Mouse (Mus musculus): ENCODE data around the gene Rnf25. TPM values are rescaled to one million over a fixed set of nuclear protein-coding genes. Genes with fewer than 3 reads are reported as not detected.

The Rnf25 gene
- polyA plus RNA-seq, 1 experiment from 2014 or later, result 26.1 TPM

Small RNA genes within 50 kb of the gene (microRNA-seq; reads per million reads assigned to microRNA genes)
- gene Gm25035, result not detected

Other genes with a start within 250 kb of the Rnf25 start
- 0.62 and 1.1 TPM in 2 replicates for gene Catip, start 239.3 kb downstream of the Rnf25 start, polyA plus RNA-seq (2015; fragmentation: Nextera tagmentation; extraction: Ambion mirVana)
- gene Slc11a1, start 226.2 kb downstream of the Rnf25 start, polyA plus RNA-seq (2015; fragmentation: Nextera tagmentation; extraction: Ambion mirVana), result 3.4 and 4.3 TPM in 2 replicates
- gene Ctdsp1, start 209.9 kb downstream of the Rnf25 start, polyA plus RNA-seq (2015; fragmentation: Nextera tagmentation; extraction: Ambion mirVana), result 64.6 and 66.7 TPM in 2 replicates
- gene Vil1, start 192.0 kb downstream of the Rnf25 start, polyA plus RNA-seq (2015; fragmentation: Nextera tagmentation; extraction: Ambion mirVana), result 0.37 and 1.7 TPM in 2 replicates
- gene Cnot9, start 95.3 kb downstream of the Rnf25 start, polyA plus RNA-seq (2015; fragmentation: Nextera tagmentation; extraction: Ambion mirVana), result 28.3 and 32.1 TPM in 2 replicates
- 0.20 and 0.68 TPM in 2 replicates for gene Plcd4, start 58.5 kb downstream of the Rnf25 start, polyA plus RNA-seq (2015; fragmentation: Nextera tagmentation; extraction: Ambion mirVana)
- gene Usp37, start 57.1 kb downstream of the Rnf25 start, polyA plus RNA-seq (2015; fragmentation: Nextera tagmentation; extraction: Ambion mirVana), result 19.2 and 20.3 TPM in 2 replicates
- 5.0 TPM in 2 replicates for gene Zfp142, start 13.2 kb downstream of the Rnf25 start, polyA plus RNA-seq (2015; fragmentation: Nextera tagmentation; extraction: Ambion mirVana)
- 22.6 and 25.2 TPM in 2 replicates for gene Bcs1l, start 13.1 kb downstream of the Rnf25 start, polyA plus RNA-seq (2015; fragmentation: Nextera tagmentation; extraction: Ambion mirVana)
- 3.1 and 3.9 TPM in 2 replicates for gene Stk36, start within 50 bp of the Rnf25 start, polyA plus RNA-seq (2015; fragmentation: Nextera tagmentation; extraction: Ambion mirVana)
- 7.1 and 10.3 TPM in 2 replicates for gene Ttll4, start 60.3 kb upstream of the Rnf25 start, polyA plus RNA-seq (2015; fragmentation: Nextera tagmentation; extraction: Ambion mirVana)
- 12.4 and 13.3 TPM in 2 replicates for gene Cyp27a1, start 112.2 kb upstream of the Rnf25 start, polyA plus RNA-seq (2015; fragmentation: Nextera tagmentation; extraction: Ambion mirVana)
- 4.6 and 5.7 TPM in 2 replicates for gene Prkag3, start 147.8 kb upstream of the Rnf25 start, polyA plus RNA-seq (2015; fragmentation: Nextera tagmentation; extraction: Ambion mirVana)
- 0.36 and 0.71 TPM in 2 replicates for gene Wnt6, start 170.5 kb upstream of the Rnf25 start, polyA plus RNA-seq (2015; fragmentation: Nextera tagmentation; extraction: Ambion mirVana)
- gene Wnt10a, start 190.1 kb upstream of the Rnf25 start, polyA plus RNA-seq (2015; fragmentation: Nextera tagmentation; extraction: Ambion mirVana), result 0.20 and 0.24 TPM in 2 replicates

All from heart, embryonic 16.5 days (tissue).